Mouse (Mus musculus) left cerebral cortex, adult 2 months (tissue): ENCODE measurements around the gene Brsk2. TPM values are rescaled to one million over a fixed set of nuclear protein-coding genes. Genes with fewer than 3 reads are reported as not detected.

Experiments
- DNase-seq, 2 experiments: peaks; one replicate each; pipeline ENCODE4 v3.0.0; 2021 to 2022; ENCODE audit warnings: low spot score in 2 of 2, mixed read lengths in 1 of 2; ENCODE audit errors: extremely low spot score in 1 of 2
- H3K27ac ChIP-seq: fragments of 200-600 bp; 2 replicates; pipeline ENCODE4 v1.8.1; 2022
- H3K4me3 ChIP-seq: fragments of 200-600 bp; 2 replicates; pipeline ENCODE4 v1.8.1; 2022
- CTCF ChIP-seq: fragments of 200-600 bp; IDR thresholded peaks from 2 replicates; pipeline ENCODE4 v1.8.1; 2022; ENCODE audit warnings: antibody characterized with exemption, mild to moderate bottlenecking, moderate library complexity
- intact Hi-C: fragments of 180-260 bp; cut with DNase I; formaldehyde crosslinking; loops from one replicate; pipeline ENCODE4 v1.15.1; 2025
- microRNA-seq, 2 experiments: library from miRNA; unstranded; fragments of <30 nt; microRNA quantifications; one replicate each; pipeline ENCODE4 v1.2.0; 2021
- total RNA-seq, 2 experiments: library from RNA; stranded (reverse); gene quantifications; 2 replicates each; pipeline ENCODE4 v1.2.3; 2021

Gene Brsk2
- total RNA-seq, 2 experiments from 2014 or later = 223 to 224 TPM

- Histone ChIP-seq H3K27ac (no peak overlapping the region), H3K4me3 (no peak overlapping the region)
- no peak for DNase-seq
- intact Hi-C loops = no loop called here
- TF ChIP-seq CTCF = no peak
These were observed 91.2 kb downstream of the Brsk2 start for GRCm38 (mm10) chr7:142040756-142041155.

- TF ChIP-seq CTCF = no peak
- H3K27ac ChIP-seq = no peak overlapping the region
- no peak for DNase-seq
- intact Hi-C loops = no loop called here
- H3K4me3 ChIP-seq = no peak overlapping the region
These were observed 95.8 kb downstream of the Brsk2 start for GRCm38 (mm10) chr7:142045344-142045743.

- DNase-seq = no peak
- no peak overlapping the region for H3K27ac ChIP-seq
- no peak for TF ChIP-seq CTCF
- intact Hi-C loops = no loop called here
- no peak overlapping the region for H3K4me3 ChIP-seq
These were observed 96.4 kb downstream of the Brsk2 start for GRCm38 (mm10) chr7:142045932-142046331.

- no peak for DNase-seq
- intact Hi-C loops = no loop called here
- Histone ChIP-seq H3K4me3 (no peak overlapping the region), H3K27ac (no peak overlapping the region)
- no peak for TF ChIP-seq CTCF
These were observed 101.0 kb downstream of the Brsk2 start for GRCm38 (mm10) chr7:142050536-142050935.

Small RNA genes lying within 50 kb of the gene (microRNA-seq; reads per million reads assigned to microRNA genes)
- gene Mir3104 = 2.6 to 3.2 reads per million in 2 experiments

Other genes starting within 250 kb of the Brsk2 start
- gene Muc5ac, start 160.8 kb upstream of the Brsk2 start, total RNA-seq = not detected
- not detected for gene Muc5b, start 110.7 kb upstream of the Brsk2 start, total RNA-seq
- gene Tollip, start 31.2 kb upstream of the Brsk2 start, total RNA-seq = 100 to 1,000 TPM; 116 to 132 TPM
- gene Mob2, start 111.3 kb downstream of the Brsk2 start, total RNA-seq = 10 to 100 TPM; 37.6 to 38.7 TPM
- 100 to 1,000 TPM; 153 to 173 TPM for gene Dusp8, start 146.1 kb downstream of the Brsk2 start, total RNA-seq
- gene Gm45618, start 171.0 kb downstream of the Brsk2 start, total RNA-seq = not detected
- gene Gm39115, start 186.3 kb downstream of the Brsk2 start, total RNA-seq = not detected
- not detected for gene Gm45337, start 194.9 kb downstream of the Brsk2 start, total RNA-seq
- gene Gm29735, start 207.4 kb downstream of the Brsk2 start, total RNA-seq = not detected
- not detected for gene Gm4553, start 216.0 kb downstream of the Brsk2 start, total RNA-seq
- not detected for gene Krtap5-2, start 226.3 kb downstream of the Brsk2 start, total RNA-seq
- gene Gm10153, start 240.6 kb downstream of the Brsk2 start, total RNA-seq = not detected